In genomic region chr1:133239813-133240160, GRCm38 (mm10) we compare ENCODE assay signal across 18 mouse cellular contexts.
DNase-seq lines count a peak whose midpoint lies in the region; ATAC-seq lines count a peak whose summit lies in the region.
"Had no signal": no experiment of that assay in that cellular context is flagged by ENCODE, and none has a peak within 500 bp of the region (broad histone marks: within the 10 kb centered on the region; RNA-seq: fewer than 3 reads in every experiment).

No protein-coding gene starts in this region.

- 69% methylated on average over 6 of the region's 6 CpGs for WGBS in heart, embryonic 10.5 days
- 72% methylated on average over 6 of the region's 6 CpGs for WGBS in kidney, embryonic 15.5 days
- WGBS in embryonic facial prominence, embryonic 14.5 days = 75% methylated on average over 6 of the region's 6 CpGs

- ATAC-seq in kidney, embryonic 15.5 days (replicated peaks; ENCODE audit: low FRiP score) = no peak
- no peak for ATAC-seq in embryonic facial prominence, embryonic 14.5 days (ENCODE audit: low read depth)
- ATAC-seq: forebrain, embryonic 15.5 days had no signal

- peak overlapping the region; percentile 49 for H3K27ac ChIP-seq in heart, embryonic 10.5 days
- H3K27ac ChIP-seq in kidney, embryonic 15.5 days = peak overlapping the region; percentile 56
- H3K27ac ChIP-seq in embryonic facial prominence, embryonic 14.5 days (replicated peaks; ENCODE audit: low read depth, low read length) = peak overlapping the region; percentile 52; the same call in 1 of the 2 replicates
- H3K27ac ChIP-seq: forebrain, embryonic 15.5 days; limb, embryonic 10.5 days; neural tube, embryonic 15.5 days had no signal

- H3K27me3 ChIP-seq in heart, embryonic 10.5 days (ENCODE audit: insufficient read depth, poor library complexity, severe bottlenecking) = no peaks in the 10 kb centered on the region
- no peaks in the 10 kb centered on the region for H3K27me3 ChIP-seq in kidney, embryonic 15.5 days
- no peaks in the 10 kb centered on the region for H3K27me3 ChIP-seq in embryonic facial prominence, embryonic 14.5 days (replicated peaks; ENCODE audit: control insufficient read depth, insufficient read depth, low read length)
- H3K27me3 ChIP-seq: forebrain, embryonic 15.5 days; neural tube, embryonic 15.5 days had no signal

- H3K4me2 ChIP-seq in kidney, embryonic 15.5 days = no peak overlapping the region
- H3K4me2 ChIP-seq in embryonic facial prominence, embryonic 14.5 days (ENCODE audit: low read depth, low read length) = no peak overlapping the region
- H3K4me2 ChIP-seq: forebrain, embryonic 15.5 days; liver, embryonic 11.5 days; neural tube, embryonic 15.5 days had no signal

- no peaks in the 10 kb centered on the region for H3K36me3 ChIP-seq in heart, embryonic 10.5 days
- no peaks in the 10 kb centered on the region for H3K36me3 ChIP-seq in kidney, embryonic 15.5 days
- no peaks in the 10 kb centered on the region for H3K36me3 ChIP-seq in embryonic facial prominence, embryonic 14.5 days (ENCODE audit: control insufficient read depth, insufficient read depth, low read length)
- H3K36me3 ChIP-seq: forebrain, embryonic 15.5 days; G1E; limb, embryonic 10.5 days; neural tube, embryonic 15.5 days had no signal

- no peaks in the 10 kb centered on the region for H3K9me3 ChIP-seq in heart, embryonic 10.5 days
- no peaks in the 10 kb centered on the region for H3K9me3 ChIP-seq in kidney, embryonic 15.5 days (replicated peaks)
- H3K9me3 ChIP-seq in embryonic facial prominence, embryonic 14.5 days (ENCODE audit: control insufficient read depth, low read length) = no peaks in the 10 kb centered on the region
- H3K9me3 ChIP-seq: forebrain, embryonic 15.5 days; limb, embryonic 10.5 days; neural tube, embryonic 15.5 days had no signal

- no peak overlapping the region for H3K9ac ChIP-seq in kidney, embryonic 15.5 days
- H3K9ac ChIP-seq in embryonic facial prominence, embryonic 14.5 days (ENCODE audit: low read depth, low read length) = no peak overlapping the region
- H3K9ac ChIP-seq: forebrain, embryonic 15.5 days; neural tube, embryonic 15.5 days had no signal

- no peak overlapping the region for H3K4me3 ChIP-seq in heart, embryonic 10.5 days
- H3K4me3 ChIP-seq in kidney, embryonic 15.5 days (replicated peaks) = no peak overlapping the region
- H3K4me3 ChIP-seq in embryonic facial prominence, embryonic 14.5 days (ENCODE audit: low read depth, low read length) = no peak overlapping the region
- H3K4me3 ChIP-seq: forebrain, embryonic 15.5 days; limb, embryonic 10.5 days; myocyte; neural tube, embryonic 15.5 days had no signal

- H3K4me1 ChIP-seq in heart, embryonic 10.5 days = peaks cover 66% of the 10 kb centered on the region
- H3K4me1 ChIP-seq in kidney, embryonic 15.5 days = peaks cover 59% of the 10 kb centered on the region
- peaks cover 46% of the 10 kb centered on the region for H3K4me1 ChIP-seq in embryonic facial prominence, embryonic 14.5 days (ENCODE audit: control insufficient read depth, insufficient read depth, low read length)

- DNase-seq in heart, embryonic 10.5 days (ENCODE audit: low spot score) = no peak
- no peak for DNase-seq in heart, adult 9 months (ENCODE audit: low spot score in 2 of 2)
- DNase-seq in kidney, postnatal 14 days = no peak
- DNase-seq in A20 (ENCODE audit: low read depth, low spot score) = peak; percentile 60
- DNase-seq in embryonic facial prominence, embryonic 14.5 days (ENCODE audit: low spot score) = no peak
- no peak for DNase-seq in retina, postnatal 1 day
- DNase-seq: cerebellum, adult 9-11 months; lung, adult 2 months; midbrain, embryonic 14.5 days; right cerebral cortex, postnatal 4 days; thymus, adult 2 months had no signal
